Mouse (Mus musculus) gastrocnemius, adult 8-10 months (tissue): ENCODE results near the gene Peak1. TPM values are rescaled to one million over a fixed set of nuclear protein-coding genes. Genes with fewer than 3 reads are reported as not detected.
"Not testable (repeated sequence)": the region's sequence is repeated elsewhere in the genome, so short reads cannot be mapped to it uniquely, and the experiment has no call there.

Source experiments
- DNase-seq, 2 experiments: peaks; one replicate each; pipeline ENCODE4 v3.0.0; 2022; ENCODE audit warnings: low spot score in 2 of 2
- total RNA-seq, 4 experiments: library from RNA; stranded (reverse); gene quantifications; 2 replicates each; pipeline ENCODE4 v1.2.4; 2022

Gene Peak1
- total RNA-seq, result 10 to 100 TPM; 12.1 to 14.3 (median 13.2) TPM

GRCm38 (mm10) chr9:56417948-56418737 is at the start of gene Peak1, which contains the start of gene Hmg20a:
TSS of gene Peak1 (minus strand) at chr9:56418067.
TSS of gene Hmg20a (plus strand) at chr9:56418609.
- peak; percentile 100 for DNase-seq

DNA sequence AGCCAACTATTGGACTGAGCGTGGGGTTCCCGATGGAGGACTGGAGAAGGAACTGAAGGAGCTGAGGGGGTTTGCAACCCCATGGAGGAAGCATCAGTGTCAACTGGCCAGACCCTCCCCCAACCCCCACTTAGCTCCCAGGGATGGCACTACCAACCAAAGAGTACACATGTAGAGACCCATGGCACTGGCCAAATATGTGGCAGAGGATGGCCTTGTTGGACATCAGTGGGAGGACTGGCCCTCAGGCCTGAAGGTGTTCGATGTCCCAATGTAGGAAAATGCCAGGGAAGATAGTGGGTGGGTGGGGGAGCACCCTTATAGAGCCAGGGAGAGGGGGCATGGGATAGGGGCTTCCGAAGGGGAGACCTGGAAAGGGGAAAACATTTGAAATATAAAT is 48.4 kb upstream of the Peak1 start:
- no peak for DNase-seq

GRCm38 (mm10) chr9:56464863-56465654 is 47.2 kb upstream of the Peak1 start:
- peak; percentile 12 to 20 for DNase-seq

- no peak for DNase-seq
These were observed 46.0 kb upstream of the Peak1 start for GRCm38 (mm10) chr9:56463686-56464515.

GRCm38 (mm10) chr9:56463046-56463445 is 45.2 kb upstream of the Peak1 start:
- no peak for DNase-seq

GRCm38 (mm10) chr9:56462606-56463005 is 44.7 kb upstream of the Peak1 start:
- DNase-seq, result no peak

GRCm38 (mm10) chr9:56460987-56461386 is 43.1 kb upstream of the Peak1 start:
- no peak for DNase-seq

DNA sequence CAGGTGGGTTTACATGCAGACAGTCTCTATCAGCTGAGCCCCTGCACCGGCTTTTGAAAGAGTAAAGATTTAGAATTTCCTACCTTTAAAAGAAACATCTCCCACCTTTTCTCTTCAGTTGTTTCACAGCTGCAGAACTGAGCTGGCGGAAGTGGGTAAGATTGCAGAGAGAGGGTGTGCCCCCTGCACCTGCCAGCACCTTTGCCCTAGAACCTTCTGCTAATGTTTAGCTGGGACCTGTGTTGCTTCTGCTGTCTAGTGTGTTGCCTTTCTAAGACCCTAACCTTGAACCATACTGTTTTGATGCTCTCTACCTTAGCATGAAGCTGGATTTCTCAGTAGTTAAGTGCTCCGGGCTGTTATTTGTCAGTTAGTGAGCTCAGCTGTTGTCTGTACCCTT is 38.6 kb upstream of the Peak1 start:
- no peak for DNase-seq

DNA sequence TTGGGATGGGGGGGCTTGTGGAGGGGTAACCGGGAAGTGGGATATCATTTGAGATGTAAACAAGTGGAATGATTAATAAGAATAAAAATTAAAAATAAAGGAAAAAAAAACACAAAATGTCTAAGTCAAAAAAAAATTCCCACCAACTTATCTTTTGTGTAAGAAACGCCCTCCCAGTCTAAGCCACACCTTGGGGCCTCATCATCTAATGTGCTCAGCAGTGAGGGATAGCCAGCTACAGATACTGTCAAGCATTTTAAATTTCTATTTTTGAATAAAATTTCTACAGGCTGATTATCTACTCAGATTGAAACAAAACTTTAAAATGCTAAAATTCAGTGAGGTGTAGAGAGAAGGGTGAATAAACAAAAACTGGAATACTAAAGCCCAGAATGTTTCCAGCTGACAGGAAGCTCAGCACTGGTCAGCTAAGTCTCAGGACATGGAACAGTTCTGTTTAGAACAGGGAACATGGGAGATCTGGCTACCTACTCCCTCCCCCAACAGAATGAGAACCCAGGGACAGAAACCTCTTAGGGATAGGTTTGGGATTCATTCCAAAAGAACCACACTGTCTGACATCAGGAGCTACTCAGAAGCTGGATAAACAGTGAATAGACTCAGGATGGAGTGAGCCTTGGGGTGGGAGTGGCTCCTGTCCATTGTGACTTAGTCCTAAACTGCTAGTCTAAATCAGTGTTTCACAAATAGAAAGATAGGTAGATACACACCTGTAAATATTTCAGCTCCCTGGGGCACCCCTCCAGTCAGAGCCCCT is 35.4 kb upstream of the Peak1 start:
- no peak for DNase-seq

- DNase-seq, result no peak
These were observed 33.7 kb upstream of the Peak1 start for GRCm38 (mm10) chr9:56451570-56451969.

DNA sequence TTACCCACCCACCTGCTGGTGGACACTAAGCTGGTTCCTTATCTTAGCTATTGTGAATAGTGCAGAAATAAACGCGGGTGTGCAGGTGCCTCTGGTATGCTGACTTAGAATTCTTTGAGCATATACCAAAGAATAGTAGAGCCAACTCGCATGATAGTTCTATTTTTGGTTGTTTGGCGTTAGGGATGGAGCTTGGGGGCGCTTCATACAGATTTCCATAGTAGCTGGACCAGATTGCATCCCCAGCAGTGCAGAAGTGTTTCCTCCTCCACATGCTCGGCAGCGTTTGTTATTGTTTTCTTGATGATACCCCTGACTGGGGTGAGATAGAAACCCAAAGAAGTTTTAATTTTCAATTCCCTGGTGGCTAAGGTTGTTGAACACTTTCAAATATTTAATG is 21.8 kb upstream of the Peak1 start:
- no peak for DNase-seq

- not testable (repeated sequence) for DNase-seq
These were observed 19.5 kb upstream of the Peak1 start for GRCm38 (mm10) chr9:56437300-56437892.

GRCm38 (mm10) chr9:56435821-56436526 is 18.1 kb upstream of the Peak1 start:
- DNase-seq, result no peak

DNA sequence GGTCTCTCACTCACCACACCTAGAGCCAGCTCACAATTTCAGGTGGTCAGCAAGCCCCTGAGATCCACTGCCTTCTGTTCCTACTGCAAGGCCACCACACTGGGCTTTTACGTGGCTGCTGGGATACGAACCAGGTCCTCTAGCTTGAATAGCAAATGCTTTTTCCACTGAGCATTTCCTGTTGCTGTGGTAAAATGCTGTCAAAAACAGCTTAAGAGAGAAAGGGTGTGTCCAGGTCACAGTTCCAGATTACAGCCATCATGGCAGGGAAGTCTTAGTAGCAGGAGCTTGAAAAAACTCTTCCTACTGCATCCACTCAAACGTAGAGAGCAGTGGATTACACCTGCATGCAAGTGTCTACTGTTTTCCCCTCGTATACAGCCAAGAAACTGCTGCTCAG is 7.0 kb upstream of the Peak1 start:
- DNase-seq, result no peak

GRCm38 (mm10) chr9:56421991-56422390 is 4.1 kb upstream of the Peak1 start:
- DNase-seq, result no peak

- no peak for DNase-seq
These were observed 3.2 kb upstream of the Peak1 start for GRCm38 (mm10) chr9:56420892-56421601.

DNA sequence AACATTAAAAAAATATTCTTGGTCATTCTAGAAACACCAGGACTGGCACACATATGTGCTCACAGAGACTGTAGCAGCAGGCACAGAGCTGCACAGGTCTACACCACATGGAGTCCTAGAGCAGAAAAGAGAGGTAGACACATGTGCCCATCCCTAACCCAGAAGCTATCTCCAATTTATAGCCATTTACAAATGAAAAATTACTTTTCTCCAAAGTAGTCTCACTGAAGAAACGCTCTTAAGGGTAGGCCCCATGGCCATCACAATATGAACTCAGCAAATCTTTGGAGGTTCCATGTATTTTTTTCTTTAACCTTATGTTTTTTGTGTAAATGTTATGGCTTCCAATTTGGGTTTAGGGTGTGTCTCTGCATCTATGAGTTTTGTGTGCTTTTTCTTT is 2.4 kb upstream of the Peak1 start:
- no peak for DNase-seq

- DNase-seq, result peak; percentile 47 to 52
These were observed 922 bp upstream of the Peak1 start for GRCm38 (mm10) chr9:56418738-56419239.

GRCm38 (mm10) chr9:56417415-56417947 is 386 bp downstream of the Peak1 start:
- peak; percentile 85 for DNase-seq
